Mouse (Mus musculus): Measurements from ENCODE around the gene Sorbs1.

- TF ChIP-seq USF1 (IDR thresholded peaks at IDR 0.05; ENCODE audit: low read depth) (no peak), POLR2AphosphoS2 (IDR thresholded peaks at IDR 0.05; ENCODE audit: insufficient read length, low read depth) (no peak), POLR2A (IDR thresholded peaks at IDR 0.05; ENCODE audit: insufficient read length, low read depth) (no peak), SRF (IDR thresholded peaks at IDR 0.05; ENCODE audit: control insufficient read depth, insufficient read length, low read depth) (no peak), MYOD1 (IDR thresholded peaks at IDR 0.05; ENCODE audit: control insufficient read depth in 1 of 3, insufficient read length in 2 of 3, low read depth in 2 of 3) (no peak), CEBPB (IDR thresholded peaks at IDR 0.05; ENCODE audit: insufficient read depth, poor library complexity, severe bottlenecking) (no peak)
Measured at GRCm38 (mm10) chr19:40553014-40553789, 39.6 kb upstream of the Sorbs1 start.

Data from myocyte (in vitro differentiated cells).